ENCODE assay signal across 13 mouse cellular contexts in genomic region chr7:92766096-92767090, GRCm38 (mm10). TPM values are rescaled to one million over a fixed set of nuclear protein-coding genes. Genes with fewer than 3 reads are reported as not detected.
DNase-seq lines count a peak whose midpoint lies in the region; ATAC-seq and TF ChIP-seq lines count a peak whose summit lies in the region.
"Had no signal": no experiment of that assay in that cellular context is flagged by ENCODE, and none has a peak within 500 bp of the region (broad histone marks: within the 10 kb centered on the region; RNA-seq: fewer than 3 reads in every experiment).

No protein-coding gene starts in this region.

- no peak overlapping the region for H3K4me3 ChIP-seq in heart, adult 2 months
- no peak overlapping the region for H3K4me3 ChIP-seq in limb, embryonic 14.5 days (replicated peaks; ENCODE audit: low read length)
- H3K4me3 ChIP-seq: forebrain, embryonic 15.5 days had no signal

- H3K4me2 ChIP-seq in limb, embryonic 14.5 days (replicated peaks; ENCODE audit: low read depth, low read length, severe bottlenecking), result no peak overlapping the region
- H3K4me2 ChIP-seq: forebrain, embryonic 15.5 days had no signal

- intact Hi-C loops in heart, adult 2 months (cut with DNase I), result no loop called here
- intact Hi-C loops in heart, postnatal 36 days (cut with DNase I), result no loop called here
- intact Hi-C loops in left cerebral cortex, postnatal 4 days (cut with DNase I), result no loop called here
- intact Hi-C loops in left cerebral cortex, postnatal 14 days (cut with DNase I), result no loop called here

- H3K79me2 ChIP-seq in heart, adult 2 months (replicated peaks; ENCODE audit: control insufficient read depth, insufficient read depth, low read length), result no peaks in the 10 kb centered on the region

- no peak for TF ChIP-seq CTCF in heart, adult 2 months (IDR thresholded peaks at IDR 0.05)

- peak overlapping the region; percentile 66 for H3K27ac ChIP-seq in heart, adult 2 months
- no peak overlapping the region for H3K27ac ChIP-seq in limb, embryonic 14.5 days (replicated peaks; ENCODE audit: low read depth, low read length)
- H3K27ac ChIP-seq: forebrain, embryonic 15.5 days had no signal

- ATAC-seq in limb, embryonic 14.5 days (ENCODE audit: low FRiP score, low read depth), result no peak
- ATAC-seq: forebrain, embryonic 15.5 days; Patski had no signal

- WGBS in heart, adult 2 months, result 67% methylated on average over 9 of the region's 9 CpGs
- WGBS in limb, embryonic 14.5 days, result 32% methylated on average over 9 of the region's 9 CpGs

- no peaks in the 10 kb centered on the region for H3K9me3 ChIP-seq in limb, embryonic 14.5 days (ENCODE audit: control insufficient read depth, low read length)
- H3K9me3 ChIP-seq: forebrain, embryonic 15.5 days had no signal

- H3K4me1 ChIP-seq in heart, adult 2 months (ENCODE audit: control insufficient read depth, insufficient read depth, low read length), result peaks cover under 1% of the 10 kb centered on the region; the same call in 1 of the 2 replicates
- peaks cover 21% of the 10 kb centered on the region for H3K4me1 ChIP-seq in limb, embryonic 14.5 days (ENCODE audit: control insufficient read depth, insufficient read depth, low read length)

- TF ChIP-seq EP300 in heart, adult 2 months (IDR thresholded peaks at IDR 0.05; ENCODE audit: insufficient read depth, low read depth, low read length), result no peak

- no peak overlapping the region for H3K9ac ChIP-seq in heart, adult 2 months (ENCODE audit: low read depth, low read length)
- H3K9ac ChIP-seq in limb, embryonic 14.5 days (ENCODE audit: low read depth, low read length, severe bottlenecking), result no peak overlapping the region
- H3K9ac ChIP-seq: forebrain, embryonic 15.5 days had no signal

- H3K27me3 ChIP-seq in heart, adult 2 months (ENCODE audit: control insufficient read depth, insufficient read depth, low read length), result no peaks in the 10 kb centered on the region
- H3K27me3 ChIP-seq in limb, embryonic 14.5 days (ENCODE audit: control insufficient read depth, insufficient read depth, low read length), result no peaks in the 10 kb centered on the region
- H3K27me3 ChIP-seq: CH12.LX; forebrain, embryonic 15.5 days; Patski had no signal

- H3K36me3 ChIP-seq in heart, adult 2 months (ENCODE audit: control insufficient read depth, insufficient read depth, low read length), result no peaks in the 10 kb centered on the region; the same call in 1 of the 2 replicates
- H3K36me3 ChIP-seq in limb, embryonic 14.5 days (ENCODE audit: control insufficient read depth, insufficient read depth, low read length), result no peaks in the 10 kb centered on the region
- H3K36me3 ChIP-seq: forebrain, embryonic 15.5 days had no signal

- TF ChIP-seq POLR2A in heart, adult 2 months (IDR thresholded peaks at IDR 0.05; ENCODE audit: insufficient read depth, low read depth, low read length), result no peak
- no peak for TF ChIP-seq POLR2A in limb, embryonic 14.5 days (IDR thresholded peaks at IDR 0.05; ENCODE audit: borderline replicate concordance, extremely low read depth, insufficient read depth, insufficient read length)

- no peak for DNase-seq in heart, adult 2 months
- no peak for DNase-seq in heart, postnatal 36 days
- DNase-seq in left cerebral cortex, adult 9 months (ENCODE audit: low spot score in 2 of 2), result peak; percentile 42 to 62
- no peak for DNase-seq in left cerebral cortex, postnatal 4 days
- peak; percentile 27 to 65 for DNase-seq in left cerebral cortex, postnatal 14 days (ENCODE audit: low spot score in 2 of 2)
- peak; percentile 66 for DNase-seq in limb, embryonic 14.5 days (ENCODE audit: low spot score)
- no peak for DNase-seq in thymus, postnatal 10 days (ENCODE audit: low spot score in 2 of 2)
- DNase-seq: adrenal gland, adult 8-10 months; spleen, adult 18-20 months; thymus, adult 18-20 months had no signal

RNA-seq across cellular contexts. Expression of gene Rab30, which starts 25.0 kb away (rescaled TPM):
- total RNA-seq in heart, adult 2 months (2021), result 10 to 100 TPM; 10.8 to 22.5 TPM
- polyA plus RNA-seq in heart, adult 2 months (2012; rRNA removed), result 2.8 and 6.9 TPM in 2 replicates
- 10 to 100 TPM in 1 of 2 experiments, 1 to 10 TPM in 1; 8.8 to 24.1 TPM for total RNA-seq in heart, postnatal 36 days (2021)
- 10 to 100 TPM; 33.4 to 35.7 TPM for total RNA-seq in left cerebral cortex, postnatal 4 days (2021)
- 10 to 100 TPM; 32.6 to 36.0 TPM for total RNA-seq in left cerebral cortex, postnatal 14 days (2021)
- polyA plus RNA-seq in limb, embryonic 14.5 days (2012; rRNA removed), result 9.5 and 12.6 TPM in 2 replicates
- polyA plus RNA-seq in limb, embryonic 14.5 days (2014; fragmentation: Nextera tagmentation; extraction: Ambion mirVana), result 22.7 and 25.3 TPM in 2 replicates

Comparison
In these comparisons a context has a peak if more than half of its experiments do, and no peak if none do; other contexts are left out.
1. DNase-seq: peak in left cerebral cortex, adult 9 months (2 of 2), left cerebral cortex, postnatal 14 days (2 of 2) and limb, embryonic 14.5 days (single experiment); none in heart, adult 2 months (0 of 2), heart, postnatal 36 days (0 of 2), left cerebral cortex, postnatal 4 days (single experiment) and thymus, postnatal 10 days (0 of 2).